Mouse (Mus musculus): ENCODE data around the gene Gm16429. TPM values are rescaled to one million over a fixed set of nuclear protein-coding genes. Genes with fewer than 3 reads are reported as not detected.

The Gm16429 gene
- polyA plus RNA-seq (2015; fragmentation: Nextera tagmentation; extraction: Ambion mirVana), result not detected in 2 replicates

DNA sequence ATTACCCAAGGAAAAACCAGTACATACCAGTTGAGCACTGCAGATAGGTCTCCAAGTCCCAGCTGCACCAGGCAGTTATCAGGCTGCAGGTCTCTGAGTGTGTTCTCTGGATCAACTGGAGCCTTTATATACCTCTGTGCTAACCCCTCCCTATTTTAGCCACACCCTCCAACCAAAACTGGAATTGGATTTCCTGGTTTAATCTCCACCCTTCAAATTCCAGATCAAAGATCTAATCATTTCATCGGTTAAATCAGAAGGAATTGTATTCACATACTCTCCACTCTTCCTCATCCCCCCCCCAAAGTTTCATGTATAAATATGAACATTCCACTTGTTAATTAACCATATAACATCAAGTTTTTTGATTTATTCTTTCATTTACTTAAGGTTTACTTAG is at the start of gene Gm16429:
Gm16429 (minus strand) TSS at position 101 of the 400 bp plus-strand sequence.

Other genes starting within 250 kb of the Gm16429 start
- not detected in 2 replicates for gene Gm7792, start 85.3 kb downstream of the Gm16429 start, polyA plus RNA-seq (2015; fragmentation: Nextera tagmentation; extraction: Ambion mirVana)
- gene BC061212, start 141.5 kb upstream of the Gm16429 start, polyA plus RNA-seq (2015; fragmentation: Nextera tagmentation; extraction: Ambion mirVana), result not detected in 2 replicates
- gene Gm6351, start 147.3 kb upstream of the Gm16429 start, polyA plus RNA-seq (2015; fragmentation: Nextera tagmentation; extraction: Ambion mirVana), result not detected in 2 replicates

All from neural tube, postnatal 0 days (tissue).